Mouse (Mus musculus) large intestine, adult 2 months (tissue): ENCODE measurements at regions not wholly inside any gene's neighbourhood (a gene's known extent, or its start where the extent isn't known, plus 50 kb on each side); places are given as distances from the start of the nearest gene placed in this dataset.
A peak's percentile ranks its signal among the peaks of the same experiment; 100 is the strongest.

ENCODE experiments used
- DNase-seq: peaks from one replicate; pipeline ENCODE4 v3.0.0-alpha.2; 2012; ENCODE audit warnings: low read depth, low spot score
- WGBS: fragments of 180-500 bp; shearing (Covaris S2); methylation state at CpG from one replicate; pipeline ENCODE4 v1.1.7; 2018; 5-methylcytosine and 5-hydroxymethylcytosine counted together

GRCm38 (mm10) chr15:6068371-6068770 is 231.2 kb upstream of the Dab2 start:
- 93% methylated on average over 8 of the region's 8 CpGs for whole genome bisulfite sequencing
- DNase-seq: no peak

- no peak for DNase-seq
These were observed 227.7 kb upstream of the Dab2 start for GRCm38 (mm10) chr15:6071873-6072272.

- DNase-seq: no peak
- 25% methylated on average over 3 of the region's 3 CpGs for WGBS
These were observed 226.7 kb upstream of the Dab2 start for GRCm38 (mm10) chr15:6072920-6073319.

GRCm38 (mm10) chr15:6080714-6081635 is 218.6 kb upstream of the Dab2 start:
- DNase-seq: peak; percentile 42
- 50% methylated on average over 8 of the region's 8 CpGs for WGBS

- DNase-seq: no peak
- WGBS: 56% methylated on average over 3 of the region's 3 CpGs
These were observed 212.4 kb upstream of the Dab2 start for GRCm38 (mm10) chr15:6087208-6087607.

- DNase-seq: no peak
- WGBS: 90% methylated on average over 4 of the region's 4 CpGs
These were observed 211.1 kb upstream of the Dab2 start for GRCm38 (mm10) chr15:6088498-6088897.

- no peak for DNase-seq
- WGBS: 76% methylated on average over 3 of the region's 3 CpGs
These were observed 169.9 kb upstream of the Dab2 start for GRCm38 (mm10) chr15:6129697-6130096.

- DNase-seq: no peak
These were observed 167.4 kb upstream of the Dab2 start for GRCm38 (mm10) chr15:6132216-6132615.

- 49% methylated on average over 2 of the region's 2 CpGs for WGBS
- no peak for DNase-seq
These were observed 154.5 kb upstream of the Dab2 start for GRCm38 (mm10) chr15:6145071-6145470.

- WGBS: 49% methylated on average over 9 of the region's 9 CpGs
- DNase-seq: no peak
These were observed 144.9 kb upstream of the Dab2 start for GRCm38 (mm10) chr15:6154706-6155105.

- WGBS: 72% methylated on average over 1 of the region's 1 CpGs
- DNase-seq: no peak
These were observed 119.3 kb upstream of the Dab2 start for GRCm38 (mm10) chr15:6180261-6180660.

GRCm38 (mm10) chr15:6183627-6184026 is 116.0 kb upstream of the Dab2 start:
- DNase-seq: no peak
- WGBS: 79% methylated on average over 3 of the region's 3 CpGs

- no peak for DNase-seq
These were observed 107.7 kb upstream of the Dab2 start for GRCm38 (mm10) chr15:6191845-6192244.

- WGBS: 56% methylated on average over 2 of the region's 2 CpGs
These were observed 92.3 kb upstream of the Dab2 start for GRCm38 (mm10) chr15:6207239-6207638.

GRCm38 (mm10) chr15:6209301-6209700 is 90.3 kb upstream of the Dab2 start:
- peak; percentile 14 for DNase-seq
- WGBS: 9% methylated on average over 2 of the region's 2 CpGs

More at GRCm38 (mm10) chr15:6207239-6207638, 92.3 kb upstream of the Dab2 start:
- no peak for DNase-seq

- DNase-seq: no peak
- 50% methylated on average over 3 of the region's 3 CpGs for WGBS
These were observed 81.5 kb upstream of the Dab2 start for GRCm38 (mm10) chr15:6218087-6218486.

GRCm38 (mm10) chr15:6225227-6225626 is 74.4 kb upstream of the Dab2 start:
- WGBS: 31% methylated on average over 1 of the region's 1 CpGs
- no peak for DNase-seq

GRCm38 (mm10) chr15:6230618-6231017 is 69.0 kb upstream of the Dab2 start:
- 58% methylated on average over 7 of the region's 7 CpGs for WGBS
- no peak for DNase-seq

- no peak for DNase-seq
- WGBS: 35% methylated on average over 12 of the region's 12 CpGs
These were observed 68.1 kb upstream of the Dab2 start for GRCm38 (mm10) chr15:6231308-6232103.

GRCm38 (mm10) chr15:6233621-6234020 is 66.0 kb upstream of the Dab2 start:
- 63% methylated on average over 3 of the region's 3 CpGs for WGBS
- no peak for DNase-seq

GRCm38 (mm10) chr15:6236583-6236982 is 63.0 kb upstream of the Dab2 start:
- WGBS: 91% methylated on average over 8 of the region's 8 CpGs
- DNase-seq: no peak
